Mouse (Mus musculus): ENCODE results near the gene Gmip.

The Gmip gene

GRCm38 (mm10) chr8:69803366-69803765 lies 5.1 kb upstream of the Gmip start:
- no peak for DNase-seq (ENCODE audit: low read depth, low spot score)

GRCm38 (mm10) chr8:69804537-69804936 lies 3.9 kb upstream of the Gmip start:
- no peak for DNase-seq (ENCODE audit: low read depth, low spot score)

DNA sequence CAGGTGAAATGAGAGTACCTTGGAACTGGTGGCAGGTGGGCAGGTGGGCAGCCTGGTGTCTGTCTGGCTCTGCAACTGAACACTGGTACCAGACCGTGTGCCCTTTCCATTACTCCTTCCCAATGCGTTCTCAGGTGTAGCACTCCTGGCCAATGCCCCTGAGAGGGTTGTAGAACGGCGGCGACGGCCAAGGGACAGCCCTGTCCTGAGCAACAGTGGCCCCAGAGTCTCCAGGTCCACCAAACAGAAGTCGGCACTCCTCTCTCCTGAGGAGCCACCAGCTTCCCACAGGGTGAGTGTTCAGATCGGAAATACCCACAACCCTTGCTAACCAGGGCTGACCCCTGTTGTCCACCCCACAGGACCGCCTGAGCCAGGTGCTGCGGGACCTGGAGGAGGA lies 3.4 kb upstream of the Gmip start:
- DNase-seq (ENCODE audit: low read depth, low spot score): no peak

GRCm38 (mm10) chr8:69805491-69805890 lies 3.0 kb upstream of the Gmip start:
- DNase-seq (ENCODE audit: low read depth, low spot score): no peak

DNA sequence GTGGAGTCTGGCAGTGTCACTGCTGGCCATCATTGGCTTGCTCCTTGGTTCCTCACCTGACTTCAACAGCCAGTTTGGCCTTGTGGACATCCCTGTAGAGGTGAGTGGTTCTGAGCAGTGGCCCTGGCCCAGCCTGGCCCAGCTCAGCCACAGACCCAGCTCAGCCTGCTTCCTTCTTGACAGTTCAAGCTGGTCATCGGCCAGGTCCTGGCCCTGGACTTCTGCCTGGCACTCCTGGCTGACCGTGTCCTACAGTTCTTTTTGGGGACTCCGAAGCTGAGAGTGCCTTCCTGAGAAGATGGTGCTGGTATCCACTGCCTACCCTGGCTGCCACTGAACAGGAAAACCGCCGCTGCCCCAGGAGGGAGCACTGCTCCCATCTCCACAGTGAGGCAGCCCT lies 1.2 kb upstream of the Gmip start:
- DNase-seq (ENCODE audit: low read depth, low spot score): no peak

DNA sequence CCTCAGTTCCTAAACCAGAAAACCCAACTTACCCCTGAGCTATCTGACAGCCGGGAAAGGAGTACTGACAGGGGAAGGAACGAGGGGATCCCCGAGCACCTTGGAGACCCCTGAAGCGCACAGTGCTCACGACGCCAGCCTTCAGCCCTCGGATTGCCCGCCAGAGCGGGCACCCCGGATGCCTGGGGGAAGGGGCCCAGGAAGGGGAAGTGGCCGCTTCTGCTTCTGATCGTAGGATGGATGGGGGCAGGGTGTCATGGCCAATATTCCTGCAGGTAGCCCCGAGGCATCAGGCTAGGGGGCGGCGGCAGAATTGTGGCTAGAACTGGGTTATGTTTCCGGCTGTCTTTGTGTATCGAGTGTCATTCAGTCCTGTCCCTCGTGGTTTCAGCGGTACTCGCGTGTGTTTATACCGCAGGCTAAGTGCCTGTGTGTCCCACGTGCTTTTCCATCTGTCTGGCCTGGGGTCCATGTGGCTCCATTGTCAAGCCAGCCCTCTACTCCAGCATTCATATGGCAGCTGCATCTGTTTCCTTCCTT lies 455 bp downstream of the Gmip start:
- DNase-seq (ENCODE audit: low read depth, low spot score): no peak

GRCm38 (mm10) chr8:69809820-69810219 lies 1.3 kb downstream of the Gmip start:
- no peak for DNase-seq (ENCODE audit: low read depth, low spot score)

DNA sequence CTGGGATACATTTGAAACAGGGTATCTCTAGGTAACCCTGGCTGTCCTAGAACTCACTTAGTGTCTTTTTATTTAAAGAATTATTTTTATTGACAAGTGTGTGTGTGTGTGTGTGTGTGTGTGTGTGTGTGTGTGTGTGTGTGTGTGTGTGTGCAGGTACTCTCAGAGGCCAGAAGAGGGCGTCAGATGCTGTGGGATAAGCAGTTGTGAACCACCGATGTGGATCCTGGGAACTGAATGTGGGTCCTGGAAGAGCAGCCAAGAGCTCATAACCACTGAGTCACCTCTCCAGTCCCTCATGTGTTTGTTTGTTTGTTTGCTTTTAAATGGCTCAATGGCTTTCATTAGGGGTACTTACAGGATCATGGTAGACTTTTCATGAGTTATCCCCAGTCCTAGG lies 6.4 kb downstream of the Gmip start:
- DNase-seq (ENCODE audit: low read depth, low spot score): peak; percentile 79

- DNase-seq (ENCODE audit: low read depth, low spot score): no peak
Observed at GRCm38 (mm10) chr8:69815396-69815795, 6.9 kb downstream of the Gmip start.

DNA sequence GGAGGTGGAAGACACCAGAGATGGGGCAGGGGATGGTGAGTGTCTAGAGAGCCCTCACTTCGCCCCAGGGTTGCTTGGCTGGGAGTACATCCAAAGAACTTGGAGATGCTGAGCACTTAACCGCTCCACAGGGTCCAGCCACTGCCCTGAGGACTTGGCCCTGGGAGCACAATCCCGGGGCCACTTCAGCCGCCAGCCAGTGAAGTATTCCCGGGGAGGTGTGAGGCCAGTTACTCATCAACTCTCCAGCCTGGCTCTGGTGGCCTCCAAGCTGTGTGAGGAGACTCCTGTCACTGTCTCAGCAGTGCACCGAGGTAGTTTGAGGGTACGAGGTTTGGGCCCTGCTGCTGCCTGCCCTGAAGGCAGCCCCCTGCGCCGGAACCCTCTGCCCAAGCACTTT lies 12.0 kb downstream of the Gmip start:
- no peak for DNase-seq (ENCODE audit: low read depth, low spot score)

- peak; percentile 73 for DNase-seq (ENCODE audit: low read depth, low spot score)
Observed at GRCm38 (mm10) chr8:69821971-69822385, 13.5 kb downstream of the Gmip start.

DNA sequence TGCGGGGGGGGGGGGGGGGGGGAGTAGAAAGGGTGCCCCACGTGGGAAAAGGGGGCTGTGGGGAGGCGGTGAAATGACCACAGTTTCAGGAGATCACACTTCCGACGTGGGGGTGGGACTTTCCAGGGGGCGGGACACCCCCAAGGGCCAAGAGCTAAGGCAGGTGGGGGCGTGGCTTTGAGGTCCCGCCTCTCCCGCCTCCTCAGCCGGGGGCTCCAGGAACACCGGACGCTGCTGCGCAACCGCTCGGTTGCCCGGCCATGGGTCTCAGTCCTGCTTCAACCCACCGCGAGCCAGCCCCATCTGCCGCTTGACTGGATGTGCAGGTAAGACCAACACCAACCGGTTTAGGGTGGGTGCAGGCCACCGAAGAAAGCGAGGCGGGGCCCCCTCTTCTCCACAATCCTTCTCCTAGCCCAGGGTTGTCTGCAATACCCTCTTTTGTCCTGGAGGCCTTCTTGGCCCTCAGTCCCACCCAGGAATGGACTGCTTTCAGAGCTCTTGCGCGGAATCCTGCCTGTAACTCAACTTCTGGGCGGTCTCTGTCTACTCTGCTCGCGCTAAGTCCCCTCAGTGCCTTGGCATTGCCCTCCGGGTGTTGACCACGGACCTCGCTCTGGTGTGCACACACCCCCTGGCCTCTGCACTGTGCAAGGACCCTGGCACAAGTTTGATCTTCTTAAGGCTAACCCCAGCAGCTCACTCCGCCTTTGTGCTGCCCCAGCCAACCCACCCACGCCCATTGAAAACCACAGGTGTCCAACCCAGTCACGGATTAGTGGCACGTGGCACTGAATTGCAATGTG lies 14.1 kb downstream of the Gmip start, which contains the start of gene Lpar2:
Gene Lpar2 (plus strand): TSS at position 44 of the 806 bp plus-strand sequence.
- peak; percentile 85 for DNase-seq (ENCODE audit: low read depth, low spot score)

DNA sequence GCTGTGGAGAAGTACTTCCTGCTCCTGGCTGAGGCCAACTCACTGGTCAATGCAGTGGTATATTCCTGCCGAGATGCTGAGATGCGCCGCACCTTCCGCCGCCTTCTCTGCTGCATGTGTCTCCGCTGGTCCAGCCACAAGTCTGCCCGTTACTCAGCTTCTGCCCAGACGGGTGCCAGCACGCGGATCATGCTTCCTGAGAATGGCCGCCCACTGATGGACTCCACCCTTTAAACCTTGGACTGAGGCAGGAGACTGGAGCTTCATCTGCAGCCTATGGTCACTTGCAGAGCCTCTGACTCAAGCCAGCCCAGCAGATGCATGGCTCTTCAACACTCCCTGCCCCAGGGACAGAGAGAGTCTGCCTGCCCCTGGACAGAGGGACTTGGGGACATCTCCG lies 17.9 kb downstream of the Gmip start:
- DNase-seq (ENCODE audit: low read depth, low spot score): no peak

DNA sequence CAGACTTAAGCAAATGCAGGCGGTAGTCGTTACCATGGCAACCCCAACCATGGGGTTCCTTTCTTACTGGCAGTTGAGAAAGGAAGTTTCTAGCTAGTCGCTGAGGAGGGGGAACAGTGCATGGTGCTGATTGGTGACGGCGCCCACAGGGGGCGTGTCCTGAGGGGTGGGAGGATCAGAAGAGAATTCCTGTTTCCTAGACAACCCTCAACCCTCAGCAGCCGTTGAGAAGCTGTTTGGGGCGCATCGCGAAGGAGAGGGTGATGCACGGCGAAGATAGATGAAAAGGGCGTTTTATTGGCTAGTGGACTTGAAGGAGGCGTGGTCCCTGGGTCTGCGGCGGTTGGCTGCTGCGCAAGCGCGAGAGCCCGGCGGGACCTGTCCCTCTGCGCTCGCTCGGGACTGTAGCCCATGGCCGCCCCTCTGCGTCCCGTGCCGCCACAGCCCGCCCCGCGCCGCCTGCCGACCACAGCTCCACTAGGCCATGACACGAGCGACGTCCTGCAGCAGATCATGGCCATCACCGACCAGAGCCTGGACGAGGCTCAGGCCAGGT lies 23.9 kb downstream of the Gmip start, which contains the start of gene Pbx4:
Gene Pbx4 (plus strand): TSS at position 194 of the 556 bp plus-strand sequence.
- DNase-seq (ENCODE audit: low read depth, low spot score): peak; percentile 100

DNA sequence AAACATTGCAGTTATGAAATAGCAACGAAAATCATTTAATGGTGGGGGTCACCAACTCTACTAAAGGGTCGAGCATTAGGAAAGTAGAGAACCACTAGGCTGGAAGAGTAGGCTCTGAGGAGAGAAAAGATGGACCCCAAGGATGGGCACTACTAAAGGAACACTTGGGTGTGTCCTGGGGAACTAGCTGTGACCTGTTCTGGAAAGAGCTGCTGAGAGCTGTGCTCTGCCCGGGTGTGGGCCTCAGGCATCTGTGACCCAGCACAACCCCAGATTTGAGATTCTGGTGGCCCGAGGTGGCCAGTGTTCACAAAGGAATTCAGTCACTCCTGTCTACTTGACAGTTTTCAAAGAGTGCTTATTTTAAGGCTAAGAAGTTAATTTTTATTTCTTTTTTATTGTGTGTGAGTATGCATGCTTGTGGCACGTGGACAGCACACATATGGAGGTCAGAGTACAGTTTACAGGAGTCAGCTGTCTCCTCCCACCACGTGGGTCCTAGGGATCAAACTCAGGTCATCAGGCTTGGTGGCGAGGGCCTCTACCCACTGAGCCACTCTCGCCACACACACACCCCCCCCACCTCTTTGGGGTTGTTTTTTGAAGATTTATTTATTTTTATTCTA lies 28.7 kb downstream of the Gmip start:
- DNase-seq (ENCODE audit: low read depth, low spot score): no peak

GRCm38 (mm10) chr8:69847167-69848065 lies 38.9 kb downstream of the Gmip start:
- DNase-seq (ENCODE audit: low read depth, low spot score): peak; percentile 87

GRCm38 (mm10) chr8:69848951-69849350 lies 40.5 kb downstream of the Gmip start:
- peak; percentile 97 for DNase-seq (ENCODE audit: low read depth, low spot score)

DNA sequence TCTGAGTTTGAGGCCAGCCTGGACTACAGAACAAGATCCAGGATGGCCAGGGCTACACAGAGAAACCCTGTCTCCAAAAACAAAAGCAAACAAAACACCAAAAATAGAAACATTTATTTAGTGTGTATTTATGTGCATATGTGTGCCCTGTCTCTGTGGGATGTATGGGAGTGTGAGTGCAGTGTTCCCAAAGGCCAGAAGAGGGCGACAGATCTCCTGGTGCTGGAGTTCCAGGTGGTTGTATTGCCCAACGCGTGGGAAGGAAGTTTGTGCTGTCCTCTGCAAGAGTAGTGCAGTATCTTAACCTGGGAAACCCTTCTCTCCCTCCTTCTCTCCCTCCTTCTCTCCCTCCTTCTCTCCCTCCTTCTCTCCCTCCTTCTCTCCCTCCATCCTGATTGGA lies 41.4 kb downstream of the Gmip start:
- DNase-seq (ENCODE audit: low read depth, low spot score): peak; percentile 83

DNA sequence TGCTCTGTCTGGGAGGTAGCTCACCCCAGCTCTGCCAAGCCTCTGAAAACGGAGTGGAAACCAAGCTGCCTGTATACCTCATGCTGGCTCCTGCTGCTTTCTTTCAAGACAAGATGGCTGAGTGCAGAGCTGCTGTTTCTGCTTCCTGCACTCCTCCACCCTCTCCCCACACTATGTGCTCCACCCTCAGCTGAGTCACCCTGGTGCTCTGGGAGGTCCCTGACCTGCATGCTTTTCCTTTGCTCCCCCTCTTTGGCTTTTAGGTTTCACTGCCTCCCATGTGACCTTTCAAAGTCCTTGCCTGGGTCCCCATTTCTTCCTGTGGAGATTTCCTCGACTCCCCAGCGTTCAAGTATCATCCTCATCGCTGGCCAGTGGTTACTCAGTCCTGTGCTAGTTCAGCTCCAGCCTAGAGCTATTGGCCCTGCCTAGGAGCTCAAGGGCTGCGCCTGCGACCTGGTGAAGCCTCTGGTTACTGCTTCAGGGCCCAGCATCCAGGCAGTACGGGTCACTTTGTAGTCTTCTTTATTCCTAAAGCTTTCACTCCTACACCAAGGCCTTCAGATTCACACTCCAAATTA lies 42.5 kb downstream of the Gmip start:
- DNase-seq (ENCODE audit: low read depth, low spot score): peak; percentile 51

- DNase-seq (ENCODE audit: low read depth, low spot score): peak; percentile 69
Observed at GRCm38 (mm10) chr8:69853869-69854268, 45.4 kb downstream of the Gmip start.

DNA sequence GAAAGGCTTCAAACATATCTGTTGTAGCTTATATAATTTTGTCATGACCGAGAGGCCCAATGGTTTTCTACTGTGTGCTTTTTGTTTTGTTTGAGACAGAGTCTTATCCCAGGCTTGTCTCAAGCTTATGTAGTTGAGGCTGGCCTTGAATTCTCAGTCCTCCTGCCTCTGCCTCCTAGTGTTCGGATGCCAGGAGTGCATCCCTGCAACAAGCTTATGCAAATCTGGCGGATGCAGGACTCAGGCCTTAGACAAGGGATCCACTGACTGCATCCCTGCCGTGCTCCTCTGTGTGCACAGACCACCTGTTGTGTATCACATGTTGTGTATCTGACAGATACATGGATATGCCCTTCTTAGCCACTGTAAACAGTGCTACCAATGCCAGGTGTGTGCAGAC lies 52.3 kb downstream of the Gmip start:
- peak; percentile 82 for DNase-seq (ENCODE audit: low read depth, low spot score)
